Mouse (Mus musculus) activated CD4-positive, CD25-positive, alpha-beta regulatory T cell, adult 4 months (primary cell): ENCODE results near the gene Etnk2. TPM values are rescaled to one million over a fixed set of nuclear protein-coding genes. Genes with fewer than 3 reads are reported as not detected.
A peak's percentile ranks its signal among the peaks of the same experiment; 100 is the strongest.

ENCODE experiments used
- ATAC-seq: one replicate; pipeline ENCODE4 v1.8.0; 2017
- polyA plus RNA-seq, 2 experiments: library from polyadenylated mRNA; unstranded; fragments of 100-300 nt; shearing (Covaris generic); gene quantifications; one replicate each; pipeline ENCODE4 v1.2.1; 2017

Gene Etnk2
- polyA plus RNA-seq, 2 experiments from 2014 or later: 0.20 TPM; not detected in 1

- no peak for ATAC-seq
Observed at GRCm38 (mm10) chr1:133383157-133383783, 19.9 kb downstream of the Etnk2 start.

- peak; percentile 52 for ATAC-seq
Observed at GRCm38 (mm10) chr1:133385506-133385905, 22.1 kb downstream of the Etnk2 start.

- ATAC-seq: no peak
Observed at GRCm38 (mm10) chr1:133386209-133386608, 22.8 kb downstream of the Etnk2 start.

- ATAC-seq: no peak
Observed at GRCm38 (mm10) chr1:133387539-133388268, 24.3 kb downstream of the Etnk2 start.

GRCm38 (mm10) chr1:133394702-133395101 lies 31.3 kb downstream of the Etnk2 start:
- no peak for ATAC-seq

- ATAC-seq: no peak
Observed at GRCm38 (mm10) chr1:133396693-133397092, 33.3 kb downstream of the Etnk2 start.

- ATAC-seq: no peak
Observed at GRCm38 (mm10) chr1:133397094-133397482, 33.7 kb downstream of the Etnk2 start.

GRCm38 (mm10) chr1:133397483-133398237 lies 34.3 kb downstream of the Etnk2 start:
- no peak for ATAC-seq

- ATAC-seq: no peak
Observed at GRCm38 (mm10) chr1:133400014-133400725, 36.8 kb downstream of the Etnk2 start.

- no peak for ATAC-seq
Observed at GRCm38 (mm10) chr1:133404005-133404404, 40.6 kb downstream of the Etnk2 start.

GRCm38 (mm10) chr1:133406614-133407013 lies 43.2 kb downstream of the Etnk2 start:
- no peak for ATAC-seq

GRCm38 (mm10) chr1:133407436-133407835 lies 44.1 kb downstream of the Etnk2 start:
- no peak for ATAC-seq

GRCm38 (mm10) chr1:133408321-133408720 lies 44.9 kb downstream of the Etnk2 start:
- ATAC-seq: no peak

- no peak for ATAC-seq
Observed at GRCm38 (mm10) chr1:133408880-133409516, 45.6 kb downstream of the Etnk2 start.

GRCm38 (mm10) chr1:133409786-133410185 lies 46.4 kb downstream of the Etnk2 start:
- ATAC-seq: no peak

GRCm38 (mm10) chr1:133411506-133412147 lies 48.3 kb downstream of the Etnk2 start:
- ATAC-seq: no peak

GRCm38 (mm10) chr1:133412941-133413340 lies 49.6 kb downstream of the Etnk2 start:
- ATAC-seq: no peak

- ATAC-seq: no peak
Observed at GRCm38 (mm10) chr1:133415086-133415485, 51.7 kb downstream of the Etnk2 start.

GRCm38 (mm10) chr1:133415505-133415904 lies 52.1 kb downstream of the Etnk2 start:
- ATAC-seq: no peak

- no peak for ATAC-seq
Observed at GRCm38 (mm10) chr1:133416472-133416871, 53.1 kb downstream of the Etnk2 start.

- ATAC-seq: no peak
Observed at GRCm38 (mm10) chr1:133417113-133417512, 53.7 kb downstream of the Etnk2 start.

- ATAC-seq: no peak
Observed at GRCm38 (mm10) chr1:133417539-133417938, 54.2 kb downstream of the Etnk2 start.
